Mouse (Mus musculus): Measurements from ENCODE around the gene Prss33.
"Not testable (repeated sequence)": the region's sequence is repeated elsewhere in the genome, so short reads cannot be mapped to it uniquely, and the experiment has no call there.

Gene Prss33

DNA sequence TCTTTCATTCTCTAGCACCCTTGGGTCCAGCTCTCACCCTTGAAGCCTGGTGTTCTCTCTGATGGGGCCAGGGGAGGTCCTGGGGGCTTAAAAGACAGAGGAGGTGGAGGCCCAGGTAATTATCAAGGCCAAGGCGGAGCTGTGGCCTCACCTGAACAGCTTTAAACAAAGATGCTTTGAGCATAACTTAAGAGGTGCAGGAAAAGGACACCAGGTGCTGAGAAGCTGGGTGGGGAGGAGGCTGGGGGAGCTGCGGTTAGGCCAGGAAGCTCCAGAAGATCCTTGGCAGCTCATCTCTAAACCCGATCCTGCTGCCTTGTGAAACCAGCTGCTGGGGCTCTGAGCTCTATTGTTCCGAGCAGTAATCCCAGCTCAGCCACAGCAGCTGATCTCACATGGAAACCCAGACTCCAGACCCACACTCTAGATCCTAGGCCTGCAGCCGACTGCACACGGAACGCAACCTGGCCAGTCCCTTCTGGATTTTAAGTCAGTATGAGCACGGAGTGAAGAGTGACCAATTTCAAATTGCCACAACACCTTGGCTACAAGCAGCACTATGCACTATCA lies at the start of gene Prss33:
TSS of gene Prss33 (minus strand) at position 51 of the 570 bp plus-strand sequence.
- no peak for DNase-seq (ENCODE audit: extremely low read depth, insufficient read length, low spot score)

DNA sequence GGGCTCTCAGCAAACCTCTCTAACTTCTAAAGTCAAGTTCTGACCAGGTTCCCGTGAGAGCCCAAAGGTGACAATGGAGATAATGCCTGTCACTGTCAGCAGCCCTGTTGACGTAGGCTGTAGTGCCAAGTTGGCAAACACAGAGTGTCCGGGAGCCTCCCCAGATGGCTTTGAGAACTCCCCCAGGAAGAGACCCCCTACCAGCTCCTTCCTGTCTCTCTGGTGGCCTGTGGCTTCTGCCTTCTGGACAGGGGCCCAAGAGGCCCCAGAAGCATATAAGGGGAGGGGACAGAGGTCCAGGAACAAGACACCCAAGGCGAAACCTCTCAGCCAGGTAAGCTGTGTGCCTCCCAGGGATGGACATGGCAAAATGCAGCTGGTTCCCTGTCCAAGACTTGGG lies 44.7 kb upstream of the Prss33 start, which contains the start of the genes Dcpp1 and Dcpp2:
TSS of gene Dcpp1 (plus strand) at position 301 of the 400 bp plus-strand sequence.
TSS of gene Dcpp2 (plus strand) at position 305 of the 400 bp plus-strand sequence.
- DNase-seq (ENCODE audit: extremely low read depth, insufficient read length, low spot score) = not testable (repeated sequence)

DNA sequence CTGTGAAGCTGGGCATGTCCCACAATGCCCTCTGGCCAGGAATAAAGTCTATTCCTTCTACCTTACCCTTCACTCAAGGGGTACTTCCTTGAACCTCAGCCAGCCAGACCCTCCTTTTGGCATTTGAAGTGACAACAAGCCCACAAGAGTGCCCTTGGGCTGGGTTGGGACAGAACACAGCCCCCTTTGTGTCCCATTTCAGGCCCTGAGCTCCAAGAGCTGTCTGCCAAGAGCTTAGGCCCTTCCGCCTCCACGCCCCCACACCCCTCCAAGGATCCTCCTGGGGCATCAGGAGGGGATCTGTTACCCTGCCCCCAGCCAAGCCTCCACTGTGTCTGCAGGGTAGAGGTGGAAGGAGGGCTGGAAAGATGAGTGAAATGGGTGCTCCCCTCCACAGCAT lies 41.3 kb upstream of the Prss33 start:
- DNase-seq (ENCODE audit: extremely low read depth, insufficient read length, low spot score) = no peak

DNA sequence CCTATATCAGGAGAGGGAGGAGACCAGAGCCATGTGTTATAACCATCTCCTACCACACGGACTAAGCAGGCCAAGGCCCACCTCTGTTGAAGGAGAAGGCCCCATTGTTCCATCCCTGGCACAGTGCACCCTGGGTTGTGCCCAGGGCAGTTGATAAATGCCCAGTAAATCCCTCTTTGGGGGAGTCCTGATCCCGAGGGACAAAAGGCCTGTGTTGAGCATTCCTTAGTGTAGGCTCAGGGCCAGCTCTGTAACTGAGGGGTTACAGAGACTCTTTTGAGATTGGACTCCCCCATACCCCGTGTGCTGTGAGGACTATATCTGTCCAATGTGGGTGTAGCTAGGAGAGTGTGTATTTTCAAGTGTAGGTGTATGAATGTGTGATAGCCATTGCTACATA lies 40.9 kb upstream of the Prss33 start:
- DNase-seq (ENCODE audit: extremely low read depth, insufficient read length, low spot score) = no peak

DNA sequence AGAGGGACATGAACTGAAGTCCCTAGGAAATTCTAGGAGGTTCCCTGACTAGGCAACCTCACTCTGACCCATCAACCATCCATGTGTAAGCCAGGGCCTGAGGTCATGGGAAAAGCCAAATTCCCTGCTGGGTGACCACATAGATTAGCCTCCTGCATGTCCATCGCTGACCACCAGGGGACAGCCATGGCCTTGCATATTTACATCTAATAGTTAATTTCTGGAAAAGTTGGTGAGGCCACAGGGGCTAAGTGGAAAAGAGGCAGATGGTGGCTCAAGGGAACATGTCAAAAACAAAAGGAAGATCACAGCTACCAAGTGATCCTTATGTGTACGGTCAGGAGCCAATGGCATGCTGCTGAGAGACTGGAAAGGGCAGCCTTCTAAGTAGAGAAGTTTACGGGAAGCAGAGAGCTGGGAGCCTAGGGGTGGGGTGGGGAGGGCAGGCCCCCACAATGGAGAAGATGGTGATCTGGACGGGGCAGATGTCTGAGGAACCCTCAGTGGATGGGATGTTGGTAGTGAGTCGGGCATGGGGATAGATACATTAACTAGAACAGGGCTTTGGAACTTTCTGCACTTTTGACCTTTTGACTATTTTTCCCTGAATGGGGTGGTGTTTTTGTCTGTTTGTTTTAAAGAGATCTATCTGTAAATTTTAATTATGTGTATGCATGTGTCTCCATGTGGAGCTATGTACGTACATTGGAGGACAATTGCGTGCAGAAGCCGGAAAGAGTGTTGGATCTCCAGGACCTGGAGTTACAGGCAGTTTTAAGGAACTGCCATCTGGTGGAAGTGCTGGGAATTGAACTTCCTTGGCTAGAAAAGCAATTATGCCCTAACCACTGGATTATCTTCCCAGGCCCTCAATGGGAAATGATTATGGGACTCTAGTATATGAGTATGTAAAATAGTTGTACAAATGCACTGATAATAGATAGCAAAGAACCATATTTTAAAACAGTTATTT lies 38.3 kb upstream of the Prss33 start:
- DNase-seq (ENCODE audit: extremely low read depth, insufficient read length, low spot score) = peak; percentile 44

DNA sequence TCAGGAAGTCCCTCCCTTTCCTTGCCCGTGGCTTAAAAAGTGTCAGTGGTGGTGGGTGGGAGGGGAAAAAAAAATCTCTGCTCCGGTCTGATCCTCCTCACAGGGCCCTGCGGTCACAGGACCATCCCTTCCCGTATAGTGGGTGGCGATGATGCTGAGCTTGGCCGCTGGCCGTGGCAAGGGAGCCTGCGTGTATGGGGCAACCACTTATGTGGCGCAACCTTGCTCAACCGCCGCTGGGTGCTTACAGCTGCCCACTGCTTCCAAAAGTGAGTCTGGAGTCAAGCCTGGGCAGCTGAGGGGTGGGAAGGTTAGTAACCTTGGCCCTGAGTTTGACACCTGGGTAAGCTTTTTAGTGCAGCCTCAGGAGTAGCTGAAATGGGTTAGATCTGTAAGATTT lies 32.7 kb upstream of the Prss33 start:
- DNase-seq (ENCODE audit: extremely low read depth, insufficient read length, low spot score) = no peak

DNA sequence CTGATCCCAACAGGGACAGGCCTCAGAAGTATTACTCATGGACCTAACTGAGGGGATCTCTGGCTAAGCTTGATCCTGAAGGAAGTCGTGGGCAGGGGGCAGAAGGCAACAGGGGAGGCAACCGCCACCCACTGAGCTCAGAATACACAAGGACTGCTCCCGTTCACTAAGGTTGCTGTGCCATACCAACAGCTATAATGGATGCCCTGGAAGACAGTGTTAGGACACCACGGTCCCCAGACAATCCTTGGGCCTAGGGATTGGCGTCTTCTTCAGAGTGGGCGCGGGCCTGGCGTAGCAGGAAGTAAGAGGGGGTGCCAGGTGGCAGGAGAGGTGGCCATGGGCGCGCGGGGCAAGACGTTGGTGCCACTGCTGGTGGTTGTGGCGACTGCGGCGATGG lies 31.9 kb upstream of the Prss33 start, which contains the start of gene Prss21:
TSS of gene Prss21 (plus strand) at position 301 of the 400 bp plus-strand sequence.
- DNase-seq (ENCODE audit: extremely low read depth, insufficient read length, low spot score) = no peak

DNA sequence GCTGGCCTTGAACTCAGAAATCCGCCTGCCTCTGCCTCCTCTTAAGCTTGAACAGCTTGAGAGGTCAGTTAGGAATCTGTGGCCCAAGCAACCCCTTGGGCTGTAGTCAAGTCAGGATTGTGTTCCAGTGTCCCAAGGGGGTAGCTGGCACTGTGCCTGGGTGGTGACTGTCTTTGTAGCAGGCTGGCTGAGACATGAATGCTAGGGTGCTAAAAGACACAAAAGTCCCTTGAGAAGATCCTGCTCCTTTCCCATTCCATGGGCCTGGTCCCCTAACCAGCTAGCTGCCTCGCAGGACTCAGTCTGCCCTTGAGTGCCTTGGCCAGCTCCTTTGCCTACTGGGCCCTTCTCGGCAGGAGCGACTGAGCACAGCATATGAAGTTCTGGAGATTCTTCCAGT lies 27.1 kb upstream of the Prss33 start:
- no peak for DNase-seq (ENCODE audit: extremely low read depth, insufficient read length, low spot score)

DNA sequence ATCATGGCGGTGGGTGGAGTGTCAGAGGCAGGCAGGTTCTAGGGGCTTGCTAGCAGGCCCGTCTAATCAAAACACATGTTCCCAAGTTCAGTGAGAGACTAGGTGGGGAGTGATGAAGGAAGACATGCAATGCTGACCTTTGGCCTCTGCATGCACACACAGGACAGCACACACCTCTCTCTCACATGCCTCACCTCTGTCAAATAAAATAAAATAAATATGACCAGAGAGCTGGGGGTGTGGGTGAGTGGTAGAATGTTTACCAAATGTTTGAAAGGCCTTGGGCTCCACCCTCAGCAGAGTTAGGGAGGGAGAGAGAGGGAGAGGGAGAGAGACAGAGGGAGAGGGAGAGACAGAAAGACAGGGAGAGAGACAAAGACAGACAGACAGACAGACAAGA lies 22.1 kb upstream of the Prss33 start:
- DNase-seq (ENCODE audit: extremely low read depth, insufficient read length, low spot score) = no peak

DNA sequence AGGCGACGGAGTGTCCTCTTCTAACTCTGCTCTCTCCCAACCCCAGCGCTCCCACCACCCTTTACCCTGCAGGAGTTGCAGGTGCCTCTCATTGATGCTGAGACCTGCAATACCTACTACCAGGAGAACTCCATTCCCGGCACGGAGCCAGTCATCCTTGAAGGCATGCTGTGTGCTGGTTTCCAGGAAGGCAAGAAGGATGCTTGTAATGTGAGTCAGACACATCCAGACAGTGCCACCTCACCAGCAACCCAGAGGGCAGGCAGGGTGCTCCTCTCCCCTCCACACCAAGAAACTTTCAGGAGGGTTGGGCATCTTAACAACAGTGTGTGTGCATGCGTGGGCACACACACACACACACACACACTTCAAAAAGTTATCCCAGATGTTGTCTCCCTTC lies 21.3 kb upstream of the Prss33 start:
- DNase-seq (ENCODE audit: extremely low read depth, insufficient read length, low spot score) = peak; percentile 59

DNA sequence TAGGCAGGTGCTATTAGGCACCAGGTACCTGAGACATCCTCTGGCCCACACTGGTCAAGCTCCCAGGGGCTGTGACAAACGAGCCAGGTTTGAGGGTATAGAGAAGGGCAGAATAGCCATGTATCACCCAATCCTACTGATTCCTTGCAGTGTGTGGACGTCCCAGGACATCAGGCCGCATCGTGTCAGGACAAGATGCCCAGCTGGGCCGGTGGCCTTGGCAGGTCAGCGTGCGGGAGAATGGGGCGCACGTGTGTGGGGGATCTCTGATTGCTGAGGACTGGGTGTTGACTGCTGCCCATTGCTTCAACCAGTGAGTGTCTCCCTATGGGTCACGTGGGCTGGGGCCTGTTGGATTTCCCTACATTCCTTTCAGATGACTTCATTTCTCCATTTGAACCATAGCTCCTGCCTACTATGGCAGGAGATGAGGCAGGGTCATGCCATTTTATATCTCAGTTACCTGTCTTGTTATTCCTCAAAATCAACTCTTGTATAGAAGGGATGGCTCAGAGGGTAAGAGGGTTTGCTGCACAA lies 18.4 kb upstream of the Prss33 start:
- peak; percentile 58 for DNase-seq (ENCODE audit: extremely low read depth, insufficient read length, low spot score)

DNA sequence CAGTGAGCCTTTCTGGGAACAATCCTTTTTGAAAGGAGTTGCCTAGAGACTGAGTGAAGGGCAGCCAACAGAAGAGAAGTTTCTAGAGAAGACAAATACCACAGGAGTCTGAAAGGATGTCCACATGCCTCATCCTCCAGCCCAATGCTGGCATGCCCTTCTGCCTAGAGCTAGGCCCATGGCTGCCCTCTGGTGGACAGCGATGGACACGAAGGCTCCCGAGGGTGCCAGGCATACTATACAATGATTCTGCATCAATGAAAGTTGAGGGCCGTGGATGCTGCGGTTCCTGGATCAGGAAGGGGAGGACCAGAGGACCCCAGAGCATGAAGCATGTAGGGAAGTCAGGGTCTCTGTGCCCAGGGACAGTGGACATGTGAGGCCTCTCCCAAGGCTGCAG lies 17.4 kb upstream of the Prss33 start:
- DNase-seq (ENCODE audit: extremely low read depth, insufficient read length, low spot score) = peak; percentile 50

DNA sequence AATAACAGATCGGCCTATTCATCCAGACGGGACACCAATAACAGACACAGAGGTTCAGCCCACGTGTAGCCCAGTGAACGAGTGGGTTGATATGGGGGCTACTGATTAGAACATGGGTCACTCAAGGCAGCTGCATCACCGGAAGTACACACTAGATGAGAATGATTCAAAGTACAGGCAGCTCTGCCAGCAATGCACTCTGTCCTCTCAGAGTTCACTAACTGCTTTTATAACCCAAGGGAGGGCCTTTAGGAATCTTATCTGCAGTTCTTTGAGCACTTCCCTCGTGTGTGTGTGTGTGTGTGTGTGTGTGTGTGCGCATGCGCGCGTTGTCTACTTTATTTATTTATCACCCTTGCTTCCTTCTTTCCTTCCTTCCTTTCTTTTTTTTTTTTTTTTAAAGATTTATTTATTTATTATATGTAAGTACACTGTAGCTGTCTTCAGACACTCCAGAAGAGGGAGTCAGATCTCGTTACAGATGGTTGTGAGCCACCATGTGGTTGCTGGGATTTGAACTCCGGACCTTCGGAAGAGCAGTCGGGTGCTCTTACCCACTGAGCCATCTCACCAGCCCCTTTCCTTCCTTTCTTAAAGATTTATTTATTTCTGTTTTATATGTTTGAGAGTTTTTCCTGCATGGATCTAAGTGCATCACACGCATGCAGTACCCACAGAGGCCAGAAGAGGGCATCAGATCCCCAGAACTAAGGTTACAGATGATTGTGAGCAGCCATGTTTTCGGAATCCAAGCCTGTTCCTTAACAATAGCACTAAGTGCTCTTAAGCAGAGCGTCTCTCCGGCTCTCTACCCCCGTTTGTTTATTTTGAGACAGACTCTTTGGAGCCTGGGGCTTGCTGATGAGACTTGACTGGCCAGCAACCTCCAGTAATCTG lies 15.2 kb upstream of the Prss33 start:
- DNase-seq (ENCODE audit: extremely low read depth, insufficient read length, low spot score) = peak; percentile 55

DNA sequence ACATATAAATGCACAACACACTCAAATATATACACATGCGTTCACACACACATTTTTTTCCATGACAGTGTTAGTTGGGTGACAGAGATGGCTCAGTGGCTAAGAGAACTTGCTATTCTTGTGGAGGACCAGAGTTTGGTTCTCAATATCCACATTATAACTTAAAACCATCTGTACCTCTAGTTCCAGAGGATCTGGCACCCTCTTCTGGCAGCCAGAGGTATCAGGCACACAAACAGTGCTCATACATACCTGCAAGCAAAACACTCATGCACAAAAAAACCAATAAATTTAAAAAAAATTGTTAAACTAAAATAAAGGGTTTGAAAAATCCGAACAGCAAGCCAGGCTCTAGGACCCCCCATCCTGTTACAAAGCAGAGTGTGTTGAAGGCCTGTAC lies 14.2 kb upstream of the Prss33 start:
- DNase-seq (ENCODE audit: extremely low read depth, insufficient read length, low spot score) = no peak

DNA sequence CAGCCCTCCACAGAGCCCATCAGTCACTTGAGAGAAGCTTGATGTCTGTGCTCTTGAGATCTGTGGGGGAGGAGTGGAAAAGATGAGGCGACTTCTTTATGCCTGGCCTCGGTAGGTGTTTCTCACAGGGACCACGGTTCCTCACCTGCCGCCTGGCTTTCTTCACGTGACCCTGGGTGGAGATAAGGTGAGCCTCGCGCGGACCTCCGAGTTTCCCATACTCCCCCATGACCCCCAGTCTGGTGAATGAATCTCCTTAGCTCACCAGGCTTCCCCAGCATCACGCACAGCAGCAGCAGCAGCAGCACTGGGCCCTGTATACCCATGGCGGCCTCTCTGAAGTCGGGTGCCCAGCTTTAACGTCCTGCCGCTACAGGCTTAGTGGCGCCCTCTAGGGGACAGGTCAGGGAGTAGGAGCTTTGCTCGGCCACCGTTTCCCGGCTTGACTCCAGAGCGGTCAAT lies 8.0 kb upstream of the Prss33 start, which contains the start of the genes Prss32 and Prss41:
TSS of gene Prss32 (plus strand) at position 44 of the 462 bp plus-strand sequence.
TSS of gene Prss41 (minus strand) at position 361 of the 462 bp plus-strand sequence.
- no peak for DNase-seq (ENCODE audit: extremely low read depth, insufficient read length, low spot score)

DNA sequence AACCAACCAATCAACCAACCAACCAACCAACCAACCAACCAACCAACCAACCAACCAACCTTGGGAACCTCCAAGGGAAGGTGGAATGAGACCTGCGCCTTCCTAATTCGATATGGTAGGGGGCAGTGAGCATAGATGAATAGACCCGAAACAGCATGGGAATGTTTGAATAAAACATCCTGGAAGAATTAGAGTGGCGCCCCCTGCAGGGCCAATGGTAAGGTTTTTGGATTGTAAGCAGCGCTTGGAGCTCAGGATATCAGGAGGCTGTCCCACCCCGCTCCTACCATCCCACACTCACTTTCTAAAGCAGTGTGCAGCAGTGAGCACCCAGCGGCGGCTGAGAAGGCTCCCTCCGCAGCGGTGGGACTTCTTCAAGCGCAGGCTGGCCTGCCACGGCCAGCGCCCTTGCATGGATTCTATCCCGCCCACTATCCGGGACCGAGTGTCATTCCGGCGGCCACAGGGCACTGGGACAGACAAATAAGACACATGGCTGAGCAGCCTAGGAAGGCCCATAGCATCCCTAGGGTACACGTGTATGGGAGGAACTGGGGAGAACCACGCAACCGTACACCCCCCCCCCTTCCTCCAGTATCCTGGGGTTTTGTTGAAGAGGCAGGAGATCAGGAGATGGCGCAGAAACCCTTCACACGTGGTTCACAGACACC lies 7.4 kb upstream of the Prss33 start:
- DNase-seq (ENCODE audit: extremely low read depth, insufficient read length, low spot score) = no peak

DNA sequence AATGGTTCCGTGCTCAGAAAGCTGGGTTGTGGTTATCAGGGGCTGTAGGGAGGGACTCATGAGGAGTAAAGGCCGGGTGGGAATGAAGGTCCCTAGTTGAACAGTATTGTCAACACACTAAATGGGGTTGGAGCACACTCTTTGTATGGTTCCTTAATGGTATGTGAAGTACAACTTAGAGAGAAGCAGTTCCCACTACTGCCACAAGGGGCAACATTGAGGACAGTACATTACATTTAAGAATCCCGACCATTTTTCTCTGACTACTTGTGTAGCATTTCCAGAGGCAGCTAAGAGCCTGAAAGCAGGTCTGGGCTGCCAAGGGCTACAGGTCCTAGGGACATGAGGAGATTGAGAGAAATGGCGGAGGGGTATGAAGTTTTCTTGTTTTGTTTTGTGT lies 5.3 kb upstream of the Prss33 start:
- DNase-seq (ENCODE audit: extremely low read depth, insufficient read length, low spot score) = no peak

DNA sequence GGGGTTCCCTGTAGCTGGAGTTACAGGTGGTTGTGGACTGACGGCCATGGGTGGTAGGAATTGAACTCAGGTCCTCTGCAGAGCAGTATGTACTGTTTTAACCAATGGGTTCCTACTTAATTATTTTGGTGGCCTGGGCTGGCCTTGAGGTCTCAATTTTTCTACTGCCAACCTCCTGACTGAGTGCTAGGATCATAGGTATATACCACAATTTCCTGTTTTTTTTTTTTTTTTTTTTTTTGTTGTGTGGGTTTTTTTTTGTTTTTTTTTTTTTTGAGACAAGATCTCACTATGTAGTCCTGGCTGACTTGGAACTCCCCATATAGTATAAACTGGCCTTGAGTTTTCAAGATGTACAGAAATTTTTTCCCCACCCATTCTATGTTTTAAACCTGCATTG lies 4.7 kb downstream of the Prss33 start:
- no peak for DNase-seq (ENCODE audit: extremely low read depth, insufficient read length, low spot score)

DNA sequence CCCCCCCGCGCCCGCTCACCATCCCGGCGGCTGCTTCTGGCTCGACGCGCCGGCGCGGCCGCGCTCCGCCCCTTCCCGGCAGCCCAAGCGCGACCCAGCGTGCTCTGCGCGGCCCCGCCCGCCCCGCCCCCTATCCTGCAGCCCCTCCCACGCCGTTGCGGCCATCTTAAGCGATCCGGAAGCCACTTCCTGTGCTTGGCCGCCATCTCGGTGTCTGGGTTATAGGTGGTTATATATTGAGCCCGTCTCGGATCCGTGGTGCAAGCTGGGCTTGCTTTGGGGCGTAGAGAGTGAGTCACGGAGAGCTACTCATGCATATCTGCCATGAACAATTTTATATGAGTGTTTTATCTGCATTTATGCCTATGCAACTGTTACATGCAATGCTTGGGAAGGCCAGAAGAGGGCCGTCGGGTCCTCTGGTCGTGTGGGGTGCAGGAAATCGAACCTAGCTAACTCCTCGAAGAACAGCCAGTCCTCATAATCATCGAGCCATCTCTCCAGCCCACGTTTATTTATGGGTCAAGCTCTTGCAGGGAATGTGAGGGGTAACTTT lies 6.7 kb downstream of the Prss33 start, which contains the start of gene Elob:
TSS of gene Elob (minus strand) at position 73 of the 556 bp plus-strand sequence.
- DNase-seq (ENCODE audit: extremely low read depth, insufficient read length, low spot score) = peak; percentile 82
